Mouse (Mus musculus): ENCODE measurements around the gene Wipf2.
"Not testable (repeated sequence)": the region's sequence is repeated elsewhere in the genome, so short reads cannot be mapped to it uniquely, and the experiment has no call there.

Wipf2 gene

DNA sequence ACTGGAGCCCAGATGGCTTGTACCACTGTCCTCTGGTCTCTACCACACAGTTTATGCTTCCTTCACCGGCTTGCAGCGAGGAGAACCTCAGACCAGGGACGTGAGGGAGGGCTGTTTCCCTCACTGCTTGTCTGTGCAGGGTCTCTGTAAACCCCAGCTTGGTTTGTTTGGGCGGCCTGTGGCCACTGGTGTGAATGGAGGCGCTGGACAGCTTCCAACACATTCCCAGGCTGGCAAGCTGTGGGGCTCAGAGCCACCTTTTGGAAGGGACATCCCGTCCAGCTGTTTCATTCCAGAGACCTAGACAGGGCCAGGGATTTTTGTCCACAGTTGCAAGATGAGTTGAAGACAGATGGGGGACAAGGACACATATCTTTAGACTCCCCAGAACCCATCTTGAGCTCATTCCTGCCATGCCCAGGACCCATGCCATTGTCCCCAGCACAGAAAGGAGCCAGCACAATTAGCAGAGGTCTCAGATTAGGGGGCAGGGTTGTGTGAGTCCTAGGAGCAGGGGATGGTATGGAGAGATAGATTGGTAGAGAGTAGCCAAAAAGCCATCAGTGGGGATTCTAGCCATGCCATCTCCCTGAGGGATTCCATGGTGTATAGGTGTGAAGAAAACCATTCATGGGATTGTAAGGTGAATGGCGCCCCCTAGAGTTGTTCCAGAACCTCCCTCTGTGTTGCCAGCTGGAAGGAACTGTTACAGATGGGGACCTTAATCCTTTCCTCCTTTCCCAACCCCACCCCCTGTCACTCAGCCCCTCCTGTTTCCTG lies 68.3 kb downstream of the Wipf2 start:
- no peak for DNase-seq (ENCODE audit: low read depth)

DNA sequence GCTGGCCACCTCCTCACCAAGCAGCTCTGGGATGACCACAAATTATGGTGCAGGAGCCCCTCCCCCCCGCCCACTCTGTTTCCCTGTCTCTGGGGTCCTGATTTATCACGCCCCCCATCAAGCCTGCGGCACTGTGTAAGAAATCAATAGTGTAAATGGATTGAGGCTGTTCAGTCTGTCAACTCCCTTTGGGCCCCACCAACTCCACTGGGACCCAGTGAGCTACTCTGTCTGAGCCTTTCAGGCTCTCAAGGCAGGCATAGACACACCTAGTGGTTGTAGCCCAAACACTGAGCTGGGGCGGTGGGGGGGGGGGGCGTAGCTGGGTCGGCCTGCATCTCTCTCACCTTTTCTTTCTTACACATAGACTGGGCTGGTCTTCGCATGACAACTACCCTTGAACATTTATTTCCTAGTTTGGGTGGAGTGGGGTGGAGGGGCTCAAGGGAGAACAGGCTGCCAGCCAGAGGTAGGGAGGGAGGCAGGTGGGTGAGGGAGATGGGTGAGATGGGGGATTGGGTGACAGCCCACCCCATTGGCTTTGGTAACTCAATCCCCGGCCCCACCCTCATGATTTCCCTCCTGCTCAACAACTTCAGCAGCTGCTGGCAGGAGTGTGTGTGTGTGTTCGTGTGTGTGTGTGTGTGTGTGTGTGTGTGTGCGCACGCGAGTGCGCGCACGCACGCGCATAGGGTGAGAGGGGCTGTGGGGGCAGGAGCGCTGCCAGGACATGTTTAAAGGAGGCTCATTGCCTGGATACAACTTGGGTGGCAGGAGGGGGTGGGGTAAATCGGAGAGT lies 69.1 kb downstream of the Wipf2 start:
- no peak for DNase-seq (ENCODE audit: low read depth)

DNA sequence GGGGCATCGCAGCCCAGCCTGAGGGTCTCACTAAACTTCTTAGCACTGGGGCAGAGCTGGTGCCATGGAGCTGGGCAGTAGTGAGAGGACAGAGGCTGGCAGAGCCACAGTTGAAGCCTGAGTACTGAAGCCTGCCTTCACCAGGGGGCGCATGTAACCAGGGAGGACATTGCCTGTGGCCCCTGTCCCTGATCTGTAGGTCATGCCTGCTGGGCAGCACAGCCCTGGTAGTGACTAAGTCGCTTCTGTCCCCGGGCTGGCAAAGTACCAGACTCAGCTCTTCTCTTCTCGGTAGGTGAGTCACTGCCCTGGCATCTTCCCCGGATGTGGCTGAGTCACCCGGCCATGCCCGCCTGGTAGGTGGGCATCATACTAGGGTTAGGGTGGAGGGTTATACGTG lies 69.7 kb downstream of the Wipf2 start:
- no peak for DNase-seq (ENCODE audit: low read depth)

DNA sequence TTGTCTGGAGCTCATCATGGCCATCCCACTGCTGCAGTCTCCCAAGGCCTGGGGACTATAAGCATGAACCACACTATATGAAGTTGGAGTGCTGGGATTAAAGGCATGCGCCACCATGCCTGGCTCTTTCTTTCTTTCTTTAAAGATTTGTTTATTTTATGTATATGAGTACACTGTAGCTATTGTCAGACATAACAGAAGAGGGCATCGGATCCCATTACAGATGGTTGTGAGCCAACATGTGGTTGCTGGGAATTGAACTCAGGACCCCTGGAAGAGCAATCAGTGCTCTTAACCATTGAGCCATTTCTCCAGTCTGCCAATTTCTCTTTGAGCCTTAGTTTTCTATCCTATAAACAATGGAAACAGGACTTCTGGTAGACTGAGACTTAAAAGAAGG lies 70.4 kb downstream of the Wipf2 start:
- DNase-seq (ENCODE audit: low read depth): not testable (repeated sequence)

DNA sequence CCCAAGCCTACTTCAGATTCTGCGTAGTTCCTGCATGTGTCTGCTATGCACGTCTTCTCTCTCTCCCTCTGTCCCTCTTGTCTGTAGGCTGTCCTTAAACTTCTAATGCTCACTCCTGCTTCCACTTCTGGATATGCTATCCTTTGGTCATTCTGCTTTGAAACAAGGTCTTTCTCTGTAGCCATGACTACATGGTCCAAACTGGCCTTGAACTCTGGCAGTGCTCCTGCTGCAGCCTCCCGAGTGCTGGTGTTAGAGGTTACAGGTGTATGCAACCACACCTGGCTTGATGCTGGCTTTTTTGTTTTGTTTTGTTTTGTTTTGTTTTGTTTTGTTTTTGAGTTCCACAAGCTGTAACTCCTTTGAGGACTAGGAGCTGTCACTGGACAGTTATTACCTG lies 70.9 kb downstream of the Wipf2 start:
- no peak for DNase-seq (ENCODE audit: low read depth)

DNA sequence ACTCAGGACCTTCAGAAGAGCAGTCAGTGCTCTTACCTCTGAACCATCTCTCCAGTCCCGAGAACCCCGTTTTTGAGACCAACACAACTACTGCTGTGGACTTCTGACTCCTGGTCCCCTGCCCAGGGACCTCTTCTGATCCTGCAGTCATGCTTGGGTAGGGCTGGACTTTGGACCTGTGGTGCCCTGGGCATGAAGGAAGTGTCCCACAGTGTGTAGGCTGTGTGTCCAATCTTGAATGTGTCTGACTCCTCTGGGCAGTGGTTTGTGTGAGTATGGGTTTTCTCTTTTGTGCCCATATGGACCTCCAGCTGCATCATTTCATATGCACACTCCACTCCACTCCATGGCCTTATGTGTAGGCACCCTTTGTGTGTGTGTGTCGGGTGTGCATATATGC lies 71.7 kb downstream of the Wipf2 start:
- DNase-seq (ENCODE audit: low read depth): no peak

DNA sequence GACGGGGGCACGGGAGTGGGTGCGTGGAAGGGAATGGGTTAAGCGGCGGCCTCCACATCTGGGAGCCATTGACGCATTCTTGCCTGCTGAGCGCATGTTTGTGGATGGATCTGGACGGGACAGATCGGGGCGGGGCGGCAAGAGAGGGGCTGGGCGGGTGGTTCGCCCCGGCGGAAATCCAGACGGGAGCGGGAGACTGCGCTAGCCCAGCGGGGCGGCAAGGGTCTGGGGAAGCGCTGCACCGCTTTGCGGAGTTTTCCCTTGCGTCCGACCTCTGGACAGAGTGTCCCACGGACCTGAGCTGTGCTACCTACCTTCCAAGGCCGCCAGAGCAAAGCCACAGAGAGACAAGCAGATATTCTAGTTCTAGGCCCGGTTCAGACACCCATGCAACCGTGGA lies 72.7 kb downstream of the Wipf2 start:
- no peak for DNase-seq (ENCODE audit: low read depth)

DNA sequence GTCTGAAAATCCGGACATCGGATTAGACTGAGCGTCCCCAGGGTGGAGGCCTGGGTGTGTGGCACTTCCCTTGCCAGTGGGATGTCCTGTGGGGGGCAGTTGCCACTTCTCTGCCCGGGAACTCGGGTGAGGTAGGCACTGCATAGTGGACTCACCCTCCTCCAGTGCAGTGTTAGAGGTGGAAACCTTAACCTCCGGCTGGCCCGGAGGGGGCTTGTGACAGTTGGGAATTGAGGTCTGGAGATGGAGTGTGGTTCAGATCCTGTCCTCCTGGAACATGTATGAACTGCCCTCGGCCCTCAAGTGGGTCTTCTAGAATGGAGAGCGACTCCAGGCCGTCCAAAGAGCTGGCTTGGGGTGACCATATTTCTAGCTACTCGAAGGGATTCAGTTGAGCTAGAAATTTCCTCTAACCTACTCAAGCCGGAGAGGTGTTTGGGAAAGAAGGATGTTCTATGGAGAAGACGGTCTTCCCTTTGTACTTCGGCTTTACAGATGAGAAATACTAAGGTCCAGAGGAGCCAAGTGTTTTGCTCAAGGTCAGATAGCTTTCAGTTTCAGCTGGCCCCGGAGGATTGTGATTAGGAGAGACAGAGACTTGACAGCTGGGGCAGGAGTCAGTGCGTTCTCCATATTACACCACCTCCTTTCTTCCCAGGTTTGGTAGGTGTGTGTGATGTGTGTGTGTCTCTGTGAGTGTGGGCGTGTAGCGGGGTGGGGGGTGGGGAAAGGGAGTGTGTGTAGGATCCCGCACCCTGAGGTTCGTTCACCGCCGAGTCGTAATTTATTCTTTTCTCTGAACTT lies 73.4 kb downstream of the Wipf2 start:
- no peak for DNase-seq (ENCODE audit: low read depth)

DNA sequence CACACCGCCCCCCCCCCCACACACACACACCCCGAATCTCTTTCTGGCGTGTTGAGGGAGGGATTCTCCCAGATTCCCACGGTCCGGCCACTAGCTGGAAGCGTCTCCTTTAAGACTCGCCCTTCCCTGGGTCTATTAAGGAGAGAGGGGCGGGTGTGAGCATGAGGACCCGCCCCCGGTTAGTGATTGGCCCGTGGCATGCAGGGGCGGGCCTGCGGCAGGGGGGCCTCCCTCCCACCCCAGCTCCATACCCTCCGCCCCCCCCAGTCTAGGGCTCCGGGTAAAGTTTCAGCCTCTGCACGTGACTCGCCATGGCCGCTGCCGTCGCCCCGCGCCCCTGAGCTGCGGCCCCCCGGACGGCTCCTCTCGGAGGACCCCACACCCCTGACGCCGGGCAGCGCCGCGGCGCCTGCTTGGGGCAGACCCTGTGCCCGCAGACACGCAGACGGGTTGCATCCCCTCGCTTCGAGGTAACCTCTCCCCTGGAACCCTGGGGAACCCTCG lies 74.0 kb downstream of the Wipf2 start:
- DNase-seq (ENCODE audit: low read depth): peak; percentile 70

DNA sequence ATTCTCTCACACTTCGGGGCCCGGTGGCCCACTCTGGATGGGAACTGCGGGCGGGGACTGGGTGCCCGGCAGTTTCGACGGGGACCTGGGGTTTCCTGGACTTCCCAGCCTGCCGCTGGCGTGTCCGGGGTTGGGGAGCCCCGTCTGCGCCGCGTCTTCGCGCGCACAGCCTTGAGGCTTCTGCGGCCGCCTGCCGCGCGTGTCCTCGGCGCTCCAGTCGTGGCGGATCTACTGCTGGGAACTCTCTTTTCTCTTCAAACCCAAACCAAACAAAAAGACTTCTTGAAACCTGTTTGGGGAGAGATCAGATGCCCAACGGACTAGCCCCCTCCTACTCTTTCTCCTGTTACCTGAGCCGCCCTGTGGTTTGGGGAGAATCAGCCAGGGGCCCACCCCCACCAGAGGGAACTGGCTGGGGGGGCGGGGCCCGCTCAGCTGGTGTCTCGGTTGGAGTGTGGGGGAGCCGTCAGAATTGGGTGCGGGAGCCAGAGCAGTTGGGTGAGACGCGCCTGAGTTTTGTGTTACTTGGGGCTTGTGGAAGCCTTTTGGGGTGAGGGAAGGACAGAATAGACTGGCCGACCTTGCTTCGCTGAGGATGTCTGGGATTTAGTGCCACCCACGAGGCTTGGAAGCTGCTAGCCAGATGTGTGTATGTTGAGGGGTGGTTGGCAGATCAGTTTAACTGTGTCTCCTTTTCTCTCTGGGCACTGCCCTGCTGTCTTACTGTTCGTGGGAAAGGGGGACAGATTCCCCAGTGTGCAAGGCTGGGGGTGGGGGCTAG lies 74.7 kb downstream of the Wipf2 start:
- DNase-seq (ENCODE audit: low read depth): no peak

DNA sequence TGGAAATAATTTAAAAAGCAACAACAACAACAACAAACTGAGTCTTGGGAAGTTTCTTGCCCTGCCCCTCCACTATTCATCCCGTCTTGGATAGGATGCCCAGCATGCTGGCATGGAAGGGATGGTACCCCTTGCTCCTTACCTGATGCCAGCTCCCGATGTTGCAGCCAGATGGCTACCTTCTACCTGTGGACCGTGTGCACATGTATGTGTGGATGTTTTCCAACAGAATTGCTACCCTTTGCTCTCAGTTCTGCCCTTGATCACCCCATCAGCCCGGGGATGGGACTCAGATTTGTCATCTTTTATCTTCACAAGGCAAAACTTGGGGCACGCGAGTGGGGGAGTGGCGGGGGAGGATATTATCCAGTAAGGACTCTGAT lies 75.3 kb downstream of the Wipf2 start:
- DNase-seq (ENCODE audit: low read depth): no peak

DNA sequence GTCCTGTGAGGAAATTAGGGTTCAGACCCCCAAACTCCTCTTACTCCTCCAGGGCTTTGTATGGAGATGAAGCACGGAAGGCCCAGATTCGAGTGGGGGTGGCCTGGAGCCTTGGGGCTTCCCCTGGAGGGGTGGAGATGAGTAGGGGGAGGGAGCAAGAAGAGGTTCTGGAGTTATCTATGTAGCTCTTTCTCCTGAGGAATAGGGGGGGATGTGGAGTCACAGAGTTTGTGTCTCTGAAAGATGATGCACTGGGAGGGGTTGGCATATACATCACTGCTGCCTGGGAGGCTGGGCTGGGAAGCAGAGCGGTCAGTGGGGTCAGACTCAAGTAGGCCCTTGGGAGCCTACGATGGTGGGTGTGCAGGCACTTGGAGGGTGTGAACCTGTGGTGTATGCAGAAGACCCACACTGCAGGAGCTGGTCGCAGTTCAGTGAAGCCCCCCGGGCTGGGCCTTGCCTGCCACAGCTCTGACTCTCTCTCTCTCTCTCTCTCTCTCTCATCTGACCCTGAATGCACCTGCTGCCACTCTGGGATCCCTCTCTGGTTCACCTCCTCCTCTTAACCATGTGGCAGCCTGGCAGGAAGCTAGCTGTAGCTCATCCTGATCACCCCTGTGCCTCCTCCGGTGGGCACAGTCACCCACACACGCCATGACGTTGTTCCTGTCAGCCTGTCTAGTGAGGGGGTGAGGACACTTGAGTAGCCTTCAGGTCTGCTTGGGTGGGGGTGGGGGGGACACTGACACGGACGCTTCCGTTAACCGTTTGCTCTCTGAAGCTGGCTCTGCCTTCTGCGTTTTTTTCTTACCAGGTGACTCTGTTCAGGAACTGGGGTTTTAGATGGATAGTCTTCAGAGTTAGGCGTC lies 75.9 kb downstream of the Wipf2 start:
- no peak for DNase-seq (ENCODE audit: low read depth)

DNA sequence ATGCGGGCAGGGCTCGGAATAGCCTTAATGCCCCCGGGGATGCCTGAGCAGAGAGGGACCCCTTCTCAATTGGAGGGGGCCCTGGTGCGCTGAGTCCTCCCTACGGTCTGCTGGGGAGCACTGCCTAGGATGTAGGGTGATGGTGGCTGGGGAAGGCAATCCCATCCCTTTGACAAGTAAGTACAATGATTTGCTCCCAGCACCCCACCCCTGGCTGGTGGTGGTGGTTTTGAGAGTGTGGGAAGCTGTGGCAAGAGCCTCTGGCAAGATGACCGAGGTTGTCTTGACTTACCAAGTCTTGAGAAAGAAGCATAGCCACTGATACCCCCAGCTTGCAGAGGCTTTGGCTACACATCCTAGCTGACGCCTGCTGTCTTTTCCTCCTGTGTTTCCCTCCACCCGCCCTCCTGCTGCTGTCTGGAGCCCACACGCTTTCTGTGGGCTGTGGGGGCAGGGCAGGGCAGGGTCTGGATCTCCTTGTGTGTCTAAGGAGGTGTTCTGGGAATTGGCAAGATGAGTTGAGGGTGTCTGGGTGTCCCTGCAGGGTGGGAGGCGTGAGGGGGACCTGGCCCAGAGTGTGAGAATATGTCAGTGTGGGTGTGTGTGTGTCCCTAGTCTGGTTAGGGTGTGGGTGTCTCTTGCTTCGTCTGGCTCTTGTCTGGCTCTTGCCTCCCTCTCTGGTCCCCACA lies 76.7 kb downstream of the Wipf2 start:
- no peak for DNase-seq (ENCODE audit: low read depth)

DNA sequence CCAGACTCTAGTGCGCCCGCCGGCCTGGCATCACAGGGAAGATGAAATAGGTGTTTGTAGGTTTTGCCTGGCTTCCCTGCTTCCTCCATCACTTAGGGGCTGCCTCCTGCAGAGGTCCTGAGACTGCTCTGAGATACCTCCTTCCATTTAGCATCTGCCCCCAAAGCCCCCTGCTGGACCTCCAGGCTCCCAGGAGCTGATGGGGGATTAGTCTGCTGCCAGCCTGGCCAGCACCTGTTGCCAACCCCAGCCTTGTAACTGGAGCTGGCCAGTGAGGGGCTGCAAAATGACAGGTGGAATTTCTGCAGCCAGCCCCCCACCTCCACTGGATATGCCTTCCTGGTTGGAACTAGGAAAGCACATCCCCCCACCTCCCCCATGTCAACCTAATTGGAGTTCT lies 77.3 kb downstream of the Wipf2 start:
- DNase-seq (ENCODE audit: low read depth): no peak

DNA sequence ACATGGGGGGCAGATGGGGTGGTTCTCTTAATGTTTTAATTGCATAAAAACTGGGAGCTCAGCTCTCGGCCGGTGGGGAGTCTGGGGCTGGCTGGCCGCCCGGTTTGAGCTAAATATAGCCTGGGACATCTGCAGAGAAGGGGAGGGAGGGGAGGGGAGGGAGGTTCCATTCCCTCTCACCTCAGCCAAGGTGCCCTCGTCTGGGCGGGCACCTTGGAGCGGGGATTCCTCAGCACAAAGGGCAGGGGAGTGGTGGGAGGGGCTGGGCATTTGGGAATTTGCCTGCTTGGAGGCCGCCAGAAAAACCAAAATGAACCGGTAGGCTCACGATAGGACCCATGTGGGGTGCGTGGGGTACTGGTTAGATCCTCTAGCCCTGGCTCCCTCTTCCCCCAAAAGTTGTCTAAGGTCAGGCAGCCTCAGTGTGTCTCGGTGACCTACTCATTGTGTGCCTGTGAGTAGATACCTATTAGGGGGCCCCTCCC lies 77.9 kb downstream of the Wipf2 start:
- DNase-seq (ENCODE audit: low read depth): no peak

DNA sequence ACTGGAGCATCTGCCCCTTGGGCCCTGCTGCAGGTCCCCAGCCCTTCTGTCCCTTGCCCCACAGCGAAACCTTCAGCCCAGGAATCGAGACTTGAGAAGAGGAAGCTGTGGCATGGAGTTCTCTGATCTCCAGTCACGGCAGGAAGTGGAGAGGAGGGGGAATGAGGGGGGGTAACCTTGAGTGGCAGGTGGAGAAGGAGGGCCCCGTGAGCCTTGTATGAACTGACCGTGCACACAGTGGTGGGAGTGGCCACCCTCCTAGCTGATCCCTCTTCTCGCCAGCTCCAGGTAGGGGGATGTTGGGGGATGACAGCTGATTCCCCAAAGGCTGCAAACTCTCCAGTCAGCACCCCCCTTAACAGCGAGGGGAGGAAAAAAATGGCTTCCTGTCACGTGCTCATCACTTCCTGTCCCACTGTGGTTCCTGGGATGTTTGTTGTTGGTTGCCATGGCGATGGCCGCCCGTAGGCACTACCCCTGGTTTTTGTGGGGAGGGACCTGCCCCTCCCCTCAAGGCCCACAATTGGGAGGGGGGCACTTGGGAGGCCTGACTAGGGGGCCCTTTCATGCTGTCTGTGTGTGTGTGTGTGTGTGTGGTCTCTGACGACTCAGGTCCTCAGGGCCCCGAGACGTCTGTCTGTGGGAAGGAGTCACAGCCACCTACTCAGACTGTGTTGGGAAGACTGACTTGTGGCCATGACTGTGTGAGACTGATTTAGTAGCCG lies 78.5 kb downstream of the Wipf2 start:
- peak; percentile 78 for DNase-seq (ENCODE audit: low read depth)

DNA sequence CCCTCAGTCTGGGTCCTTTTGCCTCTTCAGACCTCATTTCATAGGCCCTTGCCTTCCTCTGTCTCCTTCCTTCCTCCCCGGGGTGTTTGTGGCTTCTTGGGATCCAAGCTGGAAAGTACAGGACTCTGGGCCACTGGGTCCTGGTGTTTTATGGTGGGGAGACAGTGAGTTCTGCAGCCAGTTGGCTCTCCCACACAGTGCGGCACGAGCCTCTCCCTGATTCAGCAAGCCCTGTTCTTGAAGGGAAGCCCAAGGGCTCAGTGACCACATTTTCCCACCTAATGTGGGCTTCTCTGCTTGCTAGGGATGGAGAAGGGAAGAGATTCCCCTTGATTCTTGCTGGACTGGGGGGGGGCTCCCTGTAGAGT lies 79.1 kb downstream of the Wipf2 start:
- no peak for DNase-seq (ENCODE audit: low read depth)

DNA sequence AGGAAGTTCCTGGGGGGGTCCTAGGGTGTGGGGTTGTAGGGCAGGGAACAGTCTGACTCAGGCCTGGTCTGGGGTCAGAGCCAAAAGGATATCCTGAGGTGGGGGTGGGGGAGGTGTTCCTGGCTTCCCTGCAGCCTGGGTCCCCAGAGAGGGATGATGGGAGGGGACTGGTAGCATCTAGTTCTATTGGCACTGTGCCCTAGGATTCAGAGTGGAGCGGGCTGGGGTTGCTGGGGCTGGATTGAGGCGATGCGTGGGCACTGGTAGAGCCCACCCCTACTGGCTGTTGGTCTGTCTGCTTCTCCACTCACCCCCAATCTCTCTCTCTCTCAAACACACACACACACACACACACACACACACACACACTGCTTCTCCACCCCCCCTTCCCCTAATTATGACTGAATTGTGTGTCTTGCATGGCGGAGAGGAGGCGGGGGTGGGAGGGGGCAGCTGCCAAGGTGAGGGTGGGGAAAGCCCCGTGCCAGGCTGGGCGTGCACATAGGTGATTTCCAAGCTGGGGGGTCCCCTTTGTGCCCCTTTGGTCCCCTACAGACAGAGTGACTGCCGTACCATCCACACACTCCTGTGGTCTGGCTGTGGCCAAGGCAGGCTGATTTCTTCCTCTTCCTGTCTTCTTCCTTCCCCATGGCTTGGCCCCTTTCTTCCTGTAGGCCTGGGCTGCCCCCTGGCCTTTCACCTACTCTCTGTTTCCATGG lies 79.6 kb downstream of the Wipf2 start:
- no peak for DNase-seq (ENCODE audit: low read depth)
